Mouse (Mus musculus): ENCODE data around the gene Mrgpre. TPM values are rescaled to one million over a fixed set of nuclear protein-coding genes. Genes with fewer than 3 reads are reported as not detected.

The Mrgpre gene
- polyA plus RNA-seq, 1 experiment from 2014 or later = 2.7 TPM

DNA sequence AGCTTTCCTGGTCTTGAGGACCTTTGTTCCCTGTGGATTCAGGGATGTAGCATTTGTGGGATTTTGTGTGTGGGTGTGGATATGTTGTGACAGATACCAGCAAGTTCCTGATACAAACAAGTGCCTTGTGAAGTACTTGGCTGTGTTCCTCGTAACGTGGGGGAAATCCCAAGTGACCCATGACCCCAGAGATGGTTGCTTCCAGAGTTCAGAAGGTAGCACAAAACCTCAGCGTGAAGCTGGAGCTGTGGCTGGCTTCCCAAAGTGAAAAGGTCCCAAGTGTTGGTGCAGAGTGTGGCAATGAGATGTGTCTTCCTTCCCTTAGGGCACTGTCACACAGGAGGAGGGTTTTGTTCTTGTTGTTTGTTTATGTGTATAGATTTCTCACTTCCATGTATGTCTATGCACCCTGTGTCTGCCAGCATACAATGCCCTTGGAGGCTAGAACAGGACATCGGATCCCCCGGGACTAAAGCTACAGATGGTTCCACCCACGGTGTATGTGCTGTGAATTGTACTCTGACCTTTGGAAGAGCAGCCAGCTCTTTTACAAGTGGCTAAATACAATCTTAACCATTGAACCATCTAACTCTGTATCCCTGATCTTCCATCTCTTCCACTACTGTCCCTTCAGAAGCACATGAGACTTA lies 8.2 kb upstream of the Mrgpre start:
- no peaks in the 10 kb centered on the region; the same call in 1 of the 2 replicates for H3K36me3 ChIP-seq (ENCODE audit: control insufficient read depth, insufficient read depth, low read length)
- H3K27me3 ChIP-seq (ENCODE audit: control insufficient read depth, insufficient read depth, low read length) = no peaks in the 10 kb centered on the region
- H3K9ac ChIP-seq (ENCODE audit: low read length) = no peak overlapping the region
- DNase-seq (ENCODE audit: low spot score, missing footprints) (no peak), ATAC-seq (ENCODE audit: low FRiP score) (no peak)
- H3K9me3 ChIP-seq (ENCODE audit: control insufficient read depth, low read length) = no peaks in the 10 kb centered on the region
- no peak overlapping the region for H3K4me3 ChIP-seq (ENCODE audit: low read depth, low read length)
- H3K4me1 ChIP-seq (ENCODE audit: control insufficient read depth, insufficient read depth, low read length) = no peaks in the 10 kb centered on the region
- no peak overlapping the region for H3K27ac ChIP-seq (ENCODE audit: low read depth, low read length)
- 90% methylated on average over 6 of the region's 6 CpGs for WGBS
- no peak overlapping the region for H3K4me2 ChIP-seq

DNA sequence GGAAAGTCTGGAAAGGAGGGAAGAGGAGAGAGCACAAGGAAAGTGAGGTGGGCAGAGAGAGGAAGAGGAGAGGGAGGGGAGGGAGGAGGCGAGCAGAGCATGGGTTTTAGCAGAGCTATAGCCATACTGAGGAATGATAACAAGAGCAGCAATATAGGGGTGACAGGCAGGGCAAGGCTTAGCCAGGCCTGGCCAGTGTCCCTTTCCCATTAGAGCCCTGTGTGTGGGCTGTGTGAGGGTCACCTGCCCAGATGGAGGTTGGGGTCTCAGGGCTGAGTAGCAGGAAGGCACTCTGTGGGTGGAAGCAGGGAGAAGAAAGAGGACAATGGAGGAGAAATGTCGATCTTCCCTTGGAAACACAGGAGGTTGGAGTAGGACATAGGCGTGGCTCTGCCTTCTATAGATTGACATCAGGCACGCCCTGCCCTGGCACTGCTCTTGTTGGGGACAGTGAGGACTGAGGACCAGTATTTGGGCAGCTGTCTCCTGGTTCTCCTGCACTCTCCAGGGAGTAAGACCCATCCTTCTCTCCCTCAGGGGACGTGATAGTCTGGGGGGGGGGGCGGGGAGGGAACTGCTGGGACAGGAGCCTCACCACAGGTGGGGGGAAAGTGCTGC lies 813 bp downstream of the Mrgpre start:
- 15% methylated on average over 6 of the region's 6 CpGs for WGBS
- peak overlapping the region; percentile 34 for H3K4me3 ChIP-seq (ENCODE audit: low read depth, low read length)
- H3K4me1 ChIP-seq (ENCODE audit: control insufficient read depth, insufficient read depth, low read length) = peaks cover 11% of the 10 kb centered on the region
- no peaks in the 10 kb centered on the region for H3K9me3 ChIP-seq (ENCODE audit: control insufficient read depth, low read length)
- DNase-seq (ENCODE audit: low spot score, missing footprints) = peak; percentile 90
- no peaks in the 10 kb centered on the region for H3K27me3 ChIP-seq (ENCODE audit: control insufficient read depth, insufficient read depth, low read length)
- peak overlapping the region; percentile 56 for H3K4me2 ChIP-seq
- ATAC-seq (ENCODE audit: low FRiP score) = peak; percentile 68
- peak overlapping the region; percentile 65 for H3K9ac ChIP-seq (ENCODE audit: low read length)
- H3K36me3 ChIP-seq (ENCODE audit: control insufficient read depth, insufficient read depth, low read length) = no peaks in the 10 kb centered on the region
- H3K27ac ChIP-seq (ENCODE audit: low read depth, low read length) = no peak overlapping the region

DNA sequence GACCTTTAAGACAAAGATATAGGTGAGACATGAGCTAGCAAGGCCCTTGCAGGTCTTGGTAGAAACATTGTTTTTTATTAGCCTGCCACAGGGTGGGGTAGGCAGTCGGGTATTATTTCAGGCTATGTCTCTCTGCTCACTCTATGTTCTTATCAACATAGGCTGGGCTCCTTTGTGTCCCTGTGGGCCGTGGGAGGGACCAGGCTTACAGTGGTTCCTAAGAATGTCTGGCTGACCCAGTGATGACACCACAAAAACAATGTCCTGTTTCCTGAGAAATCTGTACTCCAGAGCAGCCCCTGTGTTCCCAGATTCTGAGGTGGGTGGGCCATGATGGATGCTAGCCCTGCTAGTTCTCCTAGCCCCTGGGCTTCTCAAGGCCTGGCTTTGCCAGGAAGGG lies 6.9 kb downstream of the Mrgpre start:
- Histone ChIP-seq H3K9ac (ENCODE audit: low read length) (no peak overlapping the region), H3K27me3 (ENCODE audit: control insufficient read depth, insufficient read depth, low read length) (no peaks in the 10 kb centered on the region), H3K36me3 (ENCODE audit: control insufficient read depth, insufficient read depth, low read length) (no peaks in the 10 kb centered on the region), H3K4me2 (no peak overlapping the region), H3K4me3 (ENCODE audit: low read depth, low read length) (no peak overlapping the region), H3K9me3 (ENCODE audit: control insufficient read depth, low read length) (no peaks in the 10 kb centered on the region), H3K4me1 (ENCODE audit: control insufficient read depth, insufficient read depth, low read length) (no peaks in the 10 kb centered on the region; the same call in 1 of the 2 replicates), H3K27ac (ENCODE audit: low read depth, low read length) (no peak overlapping the region)
- WGBS = 69% methylated on average over 2 of the region's 2 CpGs
- DNase-seq (ENCODE audit: low spot score, missing footprints) (no peak), ATAC-seq (ENCODE audit: low FRiP score) (no peak)

DNA sequence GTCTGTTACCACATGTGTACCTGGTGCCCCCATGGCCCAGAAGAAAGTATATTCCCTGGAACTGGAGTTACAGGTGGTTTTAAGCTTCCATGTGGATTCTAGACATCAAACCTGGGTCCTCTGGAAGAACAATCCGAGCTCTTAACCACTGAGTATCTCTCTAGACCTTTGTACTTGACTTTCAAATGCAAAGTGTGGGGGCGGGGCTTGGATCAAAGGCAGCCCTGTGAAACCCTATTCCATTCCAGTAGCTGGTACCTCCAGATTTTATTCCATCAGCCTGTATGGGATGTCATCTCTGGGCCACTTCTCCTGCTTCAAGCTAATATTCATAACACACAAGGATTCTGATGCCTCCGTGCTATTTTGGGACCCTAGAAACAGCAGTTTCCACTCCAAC lies 8.2 kb downstream of the Mrgpre start:
- Histone ChIP-seq H3K9me3 (ENCODE audit: control insufficient read depth, low read length) (no peaks in the 10 kb centered on the region), H3K4me1 (ENCODE audit: control insufficient read depth, insufficient read depth, low read length) (no peaks in the 10 kb centered on the region), H3K27me3 (ENCODE audit: control insufficient read depth, insufficient read depth, low read length) (no peaks in the 10 kb centered on the region), H3K4me3 (ENCODE audit: low read depth, low read length) (no peak overlapping the region), H3K27ac (ENCODE audit: low read depth, low read length) (no peak overlapping the region), H3K36me3 (ENCODE audit: control insufficient read depth, insufficient read depth, low read length) (no peaks in the 10 kb centered on the region), H3K4me2 (no peak overlapping the region), H3K9ac (ENCODE audit: low read length) (no peak overlapping the region)
- DNase-seq (ENCODE audit: low spot score, missing footprints) (no peak), ATAC-seq (ENCODE audit: low FRiP score) (no peak)
- WGBS = 32% methylated on average over 3 of the region's 3 CpGs

DNA sequence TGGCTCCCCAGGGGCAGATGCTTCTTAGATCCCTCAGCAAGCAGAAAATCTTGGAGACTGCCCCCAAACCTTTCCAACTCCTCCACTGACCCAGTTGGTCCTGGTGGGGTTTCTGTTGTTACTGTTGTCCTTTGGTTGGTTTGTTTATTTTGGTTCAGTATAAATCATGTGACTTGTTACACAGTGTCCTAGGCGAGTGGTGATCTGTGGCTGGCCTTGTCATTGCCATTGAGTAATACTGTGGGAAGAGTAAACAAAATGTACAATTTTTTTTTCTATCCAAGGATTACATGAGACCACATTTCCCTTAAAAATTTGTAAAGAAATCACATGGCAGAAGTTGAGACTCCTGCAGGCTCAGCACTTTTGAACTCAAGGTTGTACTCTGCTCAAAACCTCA lies 14.8 kb downstream of the Mrgpre start:
- H3K4me3 ChIP-seq (ENCODE audit: low read depth, low read length) = no peak overlapping the region
- H3K27ac ChIP-seq (ENCODE audit: low read depth, low read length) = no peak overlapping the region
- no peaks in the 10 kb centered on the region for H3K27me3 ChIP-seq (ENCODE audit: control insufficient read depth, insufficient read depth, low read length)
- 64% methylated on average over 1 of the region's 1 CpGs for WGBS
- H3K4me2 ChIP-seq = no peak overlapping the region
- H3K36me3 ChIP-seq (ENCODE audit: control insufficient read depth, insufficient read depth, low read length) = no peaks in the 10 kb centered on the region
- H3K9me3 ChIP-seq (ENCODE audit: control insufficient read depth, low read length) = no peaks in the 10 kb centered on the region
- no peaks in the 10 kb centered on the region for H3K4me1 ChIP-seq (ENCODE audit: control insufficient read depth, insufficient read depth, low read length)
- H3K9ac ChIP-seq (ENCODE audit: low read length) = no peak overlapping the region
- DNase-seq (ENCODE audit: low spot score, missing footprints) = no peak
- no peak for ATAC-seq (ENCODE audit: low FRiP score)

DNA sequence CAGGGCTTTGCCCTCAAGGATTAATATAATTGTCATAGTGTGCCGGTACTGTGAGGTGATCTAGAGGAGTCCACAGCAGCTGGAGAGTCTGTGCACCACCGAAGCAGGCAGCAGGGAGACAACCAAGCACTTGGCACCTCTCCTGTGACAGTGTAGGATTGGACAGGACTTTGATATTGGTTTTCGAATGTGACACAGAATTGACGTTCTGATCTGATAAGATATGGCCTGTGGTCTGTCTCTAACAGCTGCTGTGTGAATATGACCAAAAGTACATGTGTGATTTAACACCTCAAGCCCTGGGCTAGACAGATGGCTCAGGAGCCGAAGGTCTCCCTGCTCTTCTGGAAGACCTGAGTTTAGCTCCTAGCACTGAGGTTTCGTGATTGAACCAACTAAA lies 16.0 kb downstream of the Mrgpre start:
- DNase-seq (ENCODE audit: low spot score, missing footprints) = no peak
- H3K9ac ChIP-seq (ENCODE audit: low read length) = no peak overlapping the region
- H3K4me1 ChIP-seq (ENCODE audit: control insufficient read depth, insufficient read depth, low read length) = no peaks in the 10 kb centered on the region
- no peak for ATAC-seq (ENCODE audit: low FRiP score)
- H3K9me3 ChIP-seq (ENCODE audit: control insufficient read depth, low read length) = no peaks in the 10 kb centered on the region
- H3K27me3 ChIP-seq (ENCODE audit: control insufficient read depth, insufficient read depth, low read length) = no peaks in the 10 kb centered on the region
- H3K4me2 ChIP-seq = no peak overlapping the region
- no peak overlapping the region for H3K27ac ChIP-seq (ENCODE audit: low read depth, low read length)
- no peak overlapping the region for H3K4me3 ChIP-seq (ENCODE audit: low read depth, low read length)
- 79% methylated on average over 6 of the region's 6 CpGs for WGBS
- no peaks in the 10 kb centered on the region for H3K36me3 ChIP-seq (ENCODE audit: control insufficient read depth, insufficient read depth, low read length)

DNA sequence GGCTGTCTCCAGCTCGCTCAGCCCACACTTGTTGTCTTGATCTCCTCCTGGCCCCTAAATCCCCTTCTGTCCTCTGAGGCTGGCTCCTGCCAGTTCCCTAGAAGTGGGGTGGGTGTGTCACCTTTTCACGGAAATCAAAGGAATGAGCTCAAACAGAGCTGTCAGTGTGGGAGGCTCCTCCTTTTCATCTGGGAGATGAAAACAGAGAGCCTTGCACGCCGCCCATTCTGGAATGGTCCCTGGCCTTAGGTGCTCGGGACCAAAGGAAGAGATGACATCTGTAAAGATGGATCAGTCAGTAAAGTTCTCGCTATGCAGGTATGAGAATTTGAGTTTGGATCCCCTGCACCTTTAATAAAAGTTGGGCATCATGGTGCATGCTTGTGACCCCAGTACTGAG lies 17.4 kb downstream of the Mrgpre start, which contains the start of gene Mrgprg:
Gene Mrgprg, minus strand, starts transcription at position 101 of the 400 bp plus-strand sequence.
- Histone ChIP-seq H3K4me1 (ENCODE audit: control insufficient read depth, insufficient read depth, low read length) (no peaks in the 10 kb centered on the region), H3K9ac (ENCODE audit: low read length) (no peak within 1 kb of the TSS), H3K36me3 (ENCODE audit: control insufficient read depth, insufficient read depth, low read length) (no peaks in the 10 kb centered on the region), H3K27me3 (ENCODE audit: control insufficient read depth, insufficient read depth, low read length) (no peaks in the 10 kb centered on the region), H3K27ac (ENCODE audit: low read depth, low read length) (no peak within 1 kb of the TSS), H3K4me2 (no peak within 1 kb of the TSS), H3K9me3 (ENCODE audit: control insufficient read depth, low read length) (no peaks in the 10 kb centered on the region), H3K4me3 (ENCODE audit: low read depth, low read length) (no peak within 1 kb of the TSS)
- DNase-seq (ENCODE audit: low spot score, missing footprints) (no peak), ATAC-seq (ENCODE audit: low FRiP score) (no peak)
- WGBS = 39% methylated on average over 6 of the region's 6 CpGs

DNA sequence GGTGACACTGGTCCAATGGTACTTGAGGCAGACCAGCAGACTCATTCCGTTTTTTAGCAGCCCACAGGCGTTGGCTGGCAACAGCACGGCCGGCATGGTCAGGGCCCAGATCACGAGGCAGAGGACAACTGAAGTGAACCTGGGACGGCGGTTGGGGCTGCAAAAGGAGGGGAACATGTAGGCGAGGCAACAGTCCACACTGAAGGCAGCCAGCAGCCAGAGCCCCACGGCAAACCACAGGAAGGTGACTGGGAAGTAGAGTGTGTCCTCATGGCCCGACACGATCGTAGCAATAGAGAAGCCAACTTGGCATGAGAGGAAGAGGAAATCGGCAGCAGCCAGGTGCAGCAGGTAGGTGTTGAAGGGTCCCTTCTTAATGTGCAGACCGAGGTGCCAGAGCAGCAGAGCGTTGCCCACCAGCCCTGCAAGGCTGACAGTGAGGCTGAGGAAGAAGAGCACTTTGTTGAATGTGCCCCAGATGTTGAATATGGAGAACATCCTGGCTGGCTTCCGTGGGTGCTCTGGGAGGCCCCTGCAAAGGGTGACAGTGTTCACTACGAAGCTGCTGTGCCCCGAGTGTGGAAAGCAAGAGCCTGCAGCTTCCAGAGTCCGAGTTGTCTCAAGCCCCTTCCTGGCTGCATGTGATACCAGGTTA lies 19.3 kb downstream of the Mrgpre start:
- Histone ChIP-seq H3K27ac (ENCODE audit: low read depth, low read length) (no peak overlapping the region), H3K4me1 (ENCODE audit: control insufficient read depth, insufficient read depth, low read length) (no peaks in the 10 kb centered on the region), H3K9ac (ENCODE audit: low read length) (no peak overlapping the region), H3K27me3 (ENCODE audit: control insufficient read depth, insufficient read depth, low read length) (no peaks in the 10 kb centered on the region), H3K36me3 (ENCODE audit: control insufficient read depth, insufficient read depth, low read length) (no peaks in the 10 kb centered on the region), H3K9me3 (ENCODE audit: control insufficient read depth, low read length) (no peaks in the 10 kb centered on the region), H3K4me2 (no peak overlapping the region), H3K4me3 (ENCODE audit: low read depth, low read length) (no peak overlapping the region)
- 79% methylated on average over 19 of the region's 19 CpGs for WGBS
- no peak for ATAC-seq (ENCODE audit: low FRiP score)
- no peak for DNase-seq (ENCODE audit: low spot score, missing footprints)

DNA sequence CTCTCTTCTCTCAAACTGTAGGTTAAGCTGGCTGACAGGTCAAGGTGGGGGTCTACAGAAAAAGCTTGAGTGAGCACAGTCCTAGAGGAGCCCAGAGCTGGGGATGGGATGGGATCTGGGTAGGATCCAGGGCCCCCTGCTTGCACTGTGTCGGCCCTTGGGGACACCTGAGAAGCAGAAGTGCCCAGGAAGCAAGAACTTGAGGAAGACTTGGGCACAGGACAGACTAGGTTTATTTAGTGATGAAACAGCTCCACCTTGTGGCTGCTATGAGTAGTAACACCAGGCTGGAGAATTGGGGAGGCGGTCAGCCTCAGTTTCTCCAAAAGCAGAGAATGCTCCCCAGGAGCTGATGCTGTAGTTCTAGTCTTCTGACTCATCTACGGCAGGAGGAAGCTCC lies 20.5 kb downstream of the Mrgpre start:
- Histone ChIP-seq H3K27ac (ENCODE audit: low read depth, low read length) (no peak overlapping the region), H3K4me2 (no peak overlapping the region), H3K9me3 (ENCODE audit: control insufficient read depth, low read length) (no peaks in the 10 kb centered on the region), H3K9ac (ENCODE audit: low read length) (no peak overlapping the region), H3K27me3 (ENCODE audit: control insufficient read depth, insufficient read depth, low read length) (no peaks in the 10 kb centered on the region), H3K36me3 (ENCODE audit: control insufficient read depth, insufficient read depth, low read length) (no peaks in the 10 kb centered on the region), H3K4me3 (ENCODE audit: low read depth, low read length) (no peak overlapping the region), H3K4me1 (ENCODE audit: control insufficient read depth, insufficient read depth, low read length) (no peaks in the 10 kb centered on the region)
- 28% methylated on average over 3 of the region's 3 CpGs for WGBS
- ATAC-seq (ENCODE audit: low FRiP score) = peak; percentile 50
- peak; percentile 88 for DNase-seq (ENCODE audit: low spot score, missing footprints)

All from midbrain, embryonic 11.5 days (tissue).